Mouse (Mus musculus): ENCODE results near the gene Eif4a1. TPM values are rescaled to one million over a fixed set of nuclear protein-coding genes. Genes with fewer than 3 reads are reported as not detected.

Eif4a1 gene
- total and polyA plus RNA-seq, 3 experiments = 114 to 1,689 (median 634) TPM

- no peak overlapping the region for H3K9ac ChIP-seq (ENCODE audit: control insufficient read depth, low read depth, low read length, poor library complexity, severe bottlenecking)
- TF ChIP-seq POLR2A (IDR thresholded peaks at IDR 0.05; ENCODE audit: control insufficient read depth in 1 of 2, insufficient read depth in 1 of 2, low read depth in 1 of 2, low read length in 2 of 2, poor library complexity in 1 of 2) (no peak), EP300 (IDR thresholded peaks at IDR 0.05; ENCODE audit: low read depth in 1 of 2, low read length in 2 of 2) (no peak), USF1 (IDR thresholded peaks at IDR 0.05; ENCODE audit: low read depth, low read length) (no peak), HCFC1 (IDR thresholded peaks at IDR 0.05; ENCODE audit: low read depth, low read length) (no peak), E2F4 (IDR thresholded peaks at IDR 0.05; ENCODE audit: borderline replicate concordance, low read depth, low read length) (no peak), MAX (IDR thresholded peaks at IDR 0.05; ENCODE audit: low read length) (no peak), MYC (IDR thresholded peaks at IDR 0.05; ENCODE audit: low read depth, low read length) (no peak), ZKSCAN1 (IDR thresholded peaks at IDR 0.05; ENCODE audit: low read depth, low read length) (no peak), RCOR1 (IDR thresholded peaks at IDR 0.05; ENCODE audit: low read depth, low read length) (no peak), GATA1 (IDR thresholded peaks at IDR 0.05; ENCODE audit: low read depth, low read length) (no peak), BHLHE40 (IDR thresholded peaks at IDR 0.05; ENCODE audit: borderline replicate concordance, low read depth, low read length) (no peak), CHD1 (IDR thresholded peaks at IDR 0.05; ENCODE audit: low read depth, low read length) (no peak), ETS1 (IDR thresholded peaks at IDR 0.05; ENCODE audit: low read depth, low read length) (no peak), USF2 (IDR thresholded peaks at IDR 0.05; ENCODE audit: borderline replicate concordance in 1 of 2, insufficient read depth in 1 of 2, low read depth in 1 of 2, low read length in 2 of 2) (no peak), ZC3H11A (IDR thresholded peaks at IDR 0.05; ENCODE audit: low read depth, low read length) (no peak)
- peaks cover 0 to 3% of the 10 kb centered on the region in 2 experiments; a peak in 1 of 4 replicates for H3K36me3 ChIP-seq (ENCODE audit: control insufficient read depth in 1 of 2, insufficient read depth in 2 of 2, low read length in 2 of 2)
- H3K4me1 ChIP-seq (ENCODE audit: control insufficient read depth in 1 of 2, insufficient read depth in 2 of 2, low read length in 2 of 2) = peaks cover 0 to 6% of the 10 kb centered on the region in 2 experiments; a peak in 3 of 4 replicates
- H3K79me2 ChIP-seq (ENCODE audit: control insufficient read depth, insufficient read depth, low read length, poor library complexity) = peaks cover under 1% of the 10 kb centered on the region; the same call in 1 of the 2 replicates
- H3K27ac ChIP-seq (ENCODE audit: control insufficient read depth, low read depth, low read length) = no peak overlapping the region
- DNase-seq (ENCODE audit: low read depth, low spot score) = no peak
- no peak overlapping the region for H3K4me3 ChIP-seq (ENCODE audit: control insufficient read depth in 1 of 2, insufficient read depth in 1 of 2, low read depth in 2 of 2, low read length in 2 of 2)
- H3K9me3 ChIP-seq (replicated peaks; ENCODE audit: insufficient read depth, low read length) = no peaks in the 10 kb centered on the region
- no peaks in the 10 kb centered on the region for H3K27me3 ChIP-seq (ENCODE audit: control insufficient read depth in 1 of 2, insufficient read depth in 2 of 2, low read length in 2 of 2)
Observed at GRCm38 (mm10) chr11:69687061-69687460, 14.8 kb upstream of the Eif4a1 start.

- H3K36me3 ChIP-seq (ENCODE audit: control insufficient read depth in 1 of 2, insufficient read depth in 2 of 2, low read length in 2 of 2) = peaks cover 0 to 3% of the 10 kb centered on the region in 2 experiments; a peak in 1 of 4 replicates
- H3K9me3 ChIP-seq (replicated peaks; ENCODE audit: insufficient read depth, low read length) = no peaks in the 10 kb centered on the region
- peaks cover 0 to 5% of the 10 kb centered on the region in 2 experiments; a peak in 3 of 4 replicates for H3K4me1 ChIP-seq (ENCODE audit: control insufficient read depth in 1 of 2, insufficient read depth in 2 of 2, low read length in 2 of 2)
- H3K79me2 ChIP-seq (ENCODE audit: control insufficient read depth, insufficient read depth, low read length, poor library complexity) = peaks cover 5% of the 10 kb centered on the region
- TF ChIP-seq MAFK (IDR thresholded peaks at IDR 0.05; ENCODE audit: borderline replicate concordance, low read depth, low read length) = no peak
- no peak for TF ChIP-seq CHD2 (IDR thresholded peaks at IDR 0.05; ENCODE audit: low read length)
- no peak for TF ChIP-seq RAD21 (IDR thresholded peaks at IDR 0.05; ENCODE audit: low read depth, low read length)
- TF ChIP-seq TAL1 (IDR thresholded peaks at IDR 0.05; ENCODE audit: low read length) = no peak
- TF ChIP-seq MAX (IDR thresholded peaks at IDR 0.05; ENCODE audit: low read length) = no peak
- TF ChIP-seq CHD1 (IDR thresholded peaks at IDR 0.05; ENCODE audit: low read depth, low read length) = no peak
- TF ChIP-seq EP300 (IDR thresholded peaks at IDR 0.05; ENCODE audit: low read depth in 1 of 2, low read length in 2 of 2) = no peak
- no peak for TF ChIP-seq BHLHE40 (IDR thresholded peaks at IDR 0.05; ENCODE audit: borderline replicate concordance, low read depth, low read length)
- no peak for TF ChIP-seq ZMIZ1 (IDR thresholded peaks at IDR 0.05; ENCODE audit: low read depth, low read length)
- no peak for TF ChIP-seq JUND (IDR thresholded peaks at IDR 0.05; ENCODE audit: low read depth, low read length)
- no peak for TF ChIP-seq POLR2AphosphoS5 (IDR thresholded peaks at IDR 0.05; ENCODE audit: borderline replicate concordance, low read depth, low read length)
- no peak for TF ChIP-seq KAT2A (conservative IDR thresholded peaks at IDR 0.05; ENCODE audit: low read depth, low read length)
- no peak for TF ChIP-seq E2F4 (IDR thresholded peaks at IDR 0.05; ENCODE audit: borderline replicate concordance, low read depth, low read length)
- no peak for TF ChIP-seq MAZ (IDR thresholded peaks at IDR 0.05; ENCODE audit: low read depth, low read length)
- TF ChIP-seq GABPA (IDR thresholded peaks at IDR 0.05; ENCODE audit: low read depth, low read length) = no peak
- TF ChIP-seq ZKSCAN1 (IDR thresholded peaks at IDR 0.05; ENCODE audit: low read depth, low read length) = no peak
- TF ChIP-seq SMC3 (IDR thresholded peaks at IDR 0.05; ENCODE audit: low read depth, low read length) = no peak
- no peak for TF ChIP-seq NELFE (IDR thresholded peaks at IDR 0.05; ENCODE audit: low read depth, low read length)
- TF ChIP-seq GATA1 (IDR thresholded peaks at IDR 0.05; ENCODE audit: low read depth, low read length) = no peak
- DNase-seq (ENCODE audit: low read depth, low spot score) = no peak
- H3K27ac ChIP-seq (ENCODE audit: control insufficient read depth, low read depth, low read length) = no peak overlapping the region
- H3K4me3 ChIP-seq (ENCODE audit: control insufficient read depth in 1 of 2, insufficient read depth in 1 of 2, low read depth in 2 of 2, low read length in 2 of 2) = no peak overlapping the region
- no peaks in the 10 kb centered on the region for H3K27me3 ChIP-seq (ENCODE audit: control insufficient read depth in 1 of 2, insufficient read depth in 2 of 2, low read length in 2 of 2)
- no peak overlapping the region for H3K9ac ChIP-seq (ENCODE audit: control insufficient read depth, low read depth, low read length, poor library complexity, severe bottlenecking)
Observed at GRCm38 (mm10) chr11:69686377-69686776, 14.2 kb upstream of the Eif4a1 start.

All from MEL (cell line).